Mouse (Mus musculus): ENCODE results near the gene Ubl4a. TPM values are rescaled to one million over a fixed set of nuclear protein-coding genes. Genes with fewer than 3 reads are reported as not detected.
"Not testable (repeated sequence)": the region's sequence is repeated elsewhere in the genome, so short reads cannot be mapped to it uniquely, and the experiment has no call there.

The Ubl4a gene
- 35.0 and 64.6 TPM in 2 replicates for total RNA-seq (2014; fragmentation: Nextera tagmentation)
- 14.1 and 24.5 TPM in 2 replicates for total RNA-seq (2017)

GRCm38 (mm10) chrX:74372888-74373549 is at the start of gene Ubl4a, which contains the start of gene Slc10a3:
TSS of gene Ubl4a (minus strand) at chrX:74373218.
TSS of gene Slc10a3 (minus strand) at chrX:74373349.
- peak; percentile 95 for ATAC-seq (replicated peaks; ENCODE audit: low FRiP score, low TSS enrichment, poor library complexity, severe bottlenecking)

GRCm38 (mm10) chrX:74413377-74413776 is 40.4 kb upstream of the Ubl4a start:
- ATAC-seq (replicated peaks; ENCODE audit: low FRiP score, low TSS enrichment, poor library complexity, severe bottlenecking): peak; percentile 80

GRCm38 (mm10) chrX:74408340-74408739 is 35.3 kb upstream of the Ubl4a start:
- ATAC-seq (replicated peaks; ENCODE audit: low FRiP score, low TSS enrichment, poor library complexity, severe bottlenecking): no peak

GRCm38 (mm10) chrX:74400136-74400535 is 27.1 kb upstream of the Ubl4a start:
- no peak for ATAC-seq (replicated peaks; ENCODE audit: low FRiP score, low TSS enrichment, poor library complexity, severe bottlenecking)

- ATAC-seq (replicated peaks; ENCODE audit: low FRiP score, low TSS enrichment, poor library complexity, severe bottlenecking): peak; percentile 100
These were observed 19.8 kb upstream of the Ubl4a start, which contains the start of the genes Fam3a and Ikbkg for GRCm38 (mm10) chrX:74392535-74393443. TSS of gene Fam3a (minus strand) at chrX:74393272. TSS of gene Ikbkg (plus strand) at chrX:74393290.

- peak; percentile 36; the same call in 1 of the 2 replicates for ATAC-seq (replicated peaks; ENCODE audit: low FRiP score, low TSS enrichment, poor library complexity, severe bottlenecking)
These were observed 15.1 kb upstream of the Ubl4a start for GRCm38 (mm10) chrX:74388153-74388552.

GRCm38 (mm10) chrX:74384451-74384850 is 11.4 kb upstream of the Ubl4a start:
- ATAC-seq (replicated peaks; ENCODE audit: low FRiP score, low TSS enrichment, poor library complexity, severe bottlenecking): peak; percentile 88

- ATAC-seq (replicated peaks; ENCODE audit: low FRiP score, low TSS enrichment, poor library complexity, severe bottlenecking): peak; percentile 70
These were observed 4.7 kb downstream of the Ubl4a start for GRCm38 (mm10) chrX:74368209-74368909.

- no peak for ATAC-seq (replicated peaks; ENCODE audit: low FRiP score, low TSS enrichment, poor library complexity, severe bottlenecking)
These were observed 5.5 kb downstream of the Ubl4a start for GRCm38 (mm10) chrX:74367512-74367911.

- no peak for ATAC-seq (replicated peaks; ENCODE audit: low FRiP score, low TSS enrichment, poor library complexity, severe bottlenecking)
These were observed 13.8 kb downstream of the Ubl4a start for GRCm38 (mm10) chrX:74359171-74359570.

GRCm38 (mm10) chrX:74357069-74357468 is 15.9 kb downstream of the Ubl4a start:
- ATAC-seq (replicated peaks; ENCODE audit: low FRiP score, low TSS enrichment, poor library complexity, severe bottlenecking): not testable (repeated sequence)

- ATAC-seq (replicated peaks; ENCODE audit: low FRiP score, low TSS enrichment, poor library complexity, severe bottlenecking): peak; percentile 90
These were observed 19.6 kb downstream of the Ubl4a start, which contains the start of gene Lage3 for GRCm38 (mm10) chrX:74353467-74353770. TSS of gene Lage3 (minus strand) at chrX:74353618.

- no peak for ATAC-seq (replicated peaks; ENCODE audit: low FRiP score, low TSS enrichment, poor library complexity, severe bottlenecking)
These were observed 20.2 kb downstream of the Ubl4a start for GRCm38 (mm10) chrX:74352645-74353466.

- ATAC-seq (replicated peaks; ENCODE audit: low FRiP score, low TSS enrichment, poor library complexity, severe bottlenecking): no peak; the same call in 1 of the 2 replicates
These were observed 42.7 kb downstream of the Ubl4a start for GRCm38 (mm10) chrX:74330166-74330930.

- ATAC-seq (replicated peaks; ENCODE audit: low FRiP score, low TSS enrichment, poor library complexity, severe bottlenecking): no peak
These were observed 43.8 kb downstream of the Ubl4a start for GRCm38 (mm10) chrX:74329215-74329671.

- peak; percentile 94 for ATAC-seq (replicated peaks; ENCODE audit: low FRiP score, low TSS enrichment, poor library complexity, severe bottlenecking)
These were observed 44.3 kb downstream of the Ubl4a start, which contains the start of gene Plxna3 for GRCm38 (mm10) chrX:74328725-74329161. TSS of gene Plxna3 (plus strand) at chrX:74329066.
